Mouse (Mus musculus): ENCODE data around the gene Cldn19. TPM values are rescaled to one million over a fixed set of nuclear protein-coding genes. Genes with fewer than 3 reads are reported as not detected.

Gene Cldn19
- polyA plus RNA-seq, 1 experiment from 2014 or later: not detected

GRCm38 (mm10) chr4:119295134-119295453 lies 39.9 kb downstream of the Cldn19 start:
- DNase-seq (ENCODE audit: low spot score) (no peak), ATAC-seq (replicated peaks; ENCODE audit: insufficient number of reproducible peaks, low FRiP score, low TSS enrichment, low read depth) (no peak)
- Histone ChIP-seq H3K27me3 (ENCODE audit: control insufficient read depth, insufficient read depth, low read length) (no peaks in the 10 kb centered on the region), H3K9me3 (replicated peaks; ENCODE audit: control insufficient read depth, low read length) (no peaks in the 10 kb centered on the region), H3K9ac (replicated peaks; ENCODE audit: low read length) (peak overlapping the region; percentile 78), H3K27ac (replicated peaks; ENCODE audit: low read depth, low read length) (peak overlapping the region; percentile 60; the same call in 1 of the 2 replicates), H3K4me3 (ENCODE audit: low read depth, low read length) (peak overlapping the region; percentile 97), H3K4me2 (ENCODE audit: low read depth, low read length) (peak overlapping the region; percentile 46), H3K4me1 (ENCODE audit: control insufficient read depth, insufficient read depth, low read length) (no peaks in the 10 kb centered on the region), H3K36me3 (replicated peaks; ENCODE audit: control insufficient read depth, insufficient read depth, low read depth, low read length) (no peaks in the 10 kb centered on the region)
- WGBS: 7% methylated on average over 6 of the region's 6 CpGs

- no peak overlapping the region for H3K27ac ChIP-seq (replicated peaks; ENCODE audit: low read depth, low read length)
- 60% methylated on average over 2 of the region's 2 CpGs for WGBS
- no peak for DNase-seq (ENCODE audit: low spot score)
Measured at GRCm38 (mm10) chr4:119297361-119297760, 42.1 kb downstream of the Cldn19 start.

DNA sequence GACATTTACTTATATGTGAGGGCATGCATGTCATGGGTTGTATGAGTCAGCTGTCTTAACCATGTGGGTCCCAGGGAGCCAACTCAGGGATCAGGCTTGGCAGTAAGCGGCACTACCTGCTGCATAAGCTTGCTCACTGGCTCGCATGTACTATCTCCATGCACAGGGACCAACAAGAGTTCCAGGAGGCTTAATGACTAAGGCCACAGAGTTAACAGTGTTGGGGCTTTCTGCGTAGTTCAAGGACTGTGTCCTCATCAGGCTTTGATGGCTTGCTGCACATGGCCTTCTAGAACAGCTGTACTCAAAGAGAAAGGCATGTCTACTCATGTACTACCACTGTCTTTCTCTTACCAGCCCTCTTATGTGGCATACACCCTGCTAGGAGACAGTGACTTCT lies 45.5 kb downstream of the Cldn19 start:
- Histone ChIP-seq H3K4me1 (ENCODE audit: control insufficient read depth, insufficient read depth, low read length) (no peaks in the 10 kb centered on the region), H3K9me3 (replicated peaks; ENCODE audit: control insufficient read depth, low read length) (no peaks in the 10 kb centered on the region), H3K4me3 (ENCODE audit: low read depth, low read length) (no peak overlapping the region), H3K36me3 (replicated peaks; ENCODE audit: control insufficient read depth, insufficient read depth, low read depth, low read length) (no peaks in the 10 kb centered on the region), H3K9ac (replicated peaks; ENCODE audit: low read length) (no peak overlapping the region), H3K4me2 (ENCODE audit: low read depth, low read length) (no peak overlapping the region), H3K27ac (replicated peaks; ENCODE audit: low read depth, low read length) (no peak overlapping the region), H3K27me3 (ENCODE audit: control insufficient read depth, insufficient read depth, low read length) (no peaks in the 10 kb centered on the region)
- ATAC-seq (replicated peaks; ENCODE audit: insufficient number of reproducible peaks, low FRiP score, low TSS enrichment, low read depth): no peak
- DNase-seq (ENCODE audit: low spot score): no peak
- WGBS: 94% methylated on average over 3 of the region's 3 CpGs

More at GRCm38 (mm10) chr4:119297361-119297760, 42.1 kb downstream of the Cldn19 start:
- Histone ChIP-seq H3K4me2 (ENCODE audit: low read depth, low read length) (no peak overlapping the region), H3K4me3 (ENCODE audit: low read depth, low read length) (no peak overlapping the region), H3K9me3 (replicated peaks; ENCODE audit: control insufficient read depth, low read length) (no peaks in the 10 kb centered on the region), H3K9ac (replicated peaks; ENCODE audit: low read length) (no peak overlapping the region), H3K27me3 (ENCODE audit: control insufficient read depth, insufficient read depth, low read length) (no peaks in the 10 kb centered on the region), H3K36me3 (replicated peaks; ENCODE audit: control insufficient read depth, insufficient read depth, low read depth, low read length) (no peaks in the 10 kb centered on the region), H3K4me1 (ENCODE audit: control insufficient read depth, insufficient read depth, low read length) (no peaks in the 10 kb centered on the region)
- no peak for ATAC-seq (replicated peaks; ENCODE audit: insufficient number of reproducible peaks, low FRiP score, low TSS enrichment, low read depth)

- H3K4me2 ChIP-seq (ENCODE audit: low read depth, low read length): no peak overlapping the region
- no peaks in the 10 kb centered on the region for H3K9me3 ChIP-seq (replicated peaks; ENCODE audit: control insufficient read depth, low read length)
- H3K4me1 ChIP-seq (ENCODE audit: control insufficient read depth, insufficient read depth, low read length): no peaks in the 10 kb centered on the region
- H3K27ac ChIP-seq (replicated peaks; ENCODE audit: low read depth, low read length): no peak overlapping the region
- H3K36me3 ChIP-seq (replicated peaks; ENCODE audit: control insufficient read depth, insufficient read depth, low read depth, low read length): no peaks in the 10 kb centered on the region
- WGBS: 84% methylated on average over 3 of the region's 3 CpGs
- no peak overlapping the region for H3K9ac ChIP-seq (replicated peaks; ENCODE audit: low read length)
- no peaks in the 10 kb centered on the region for H3K27me3 ChIP-seq (ENCODE audit: control insufficient read depth, insufficient read depth, low read length)
- ATAC-seq (replicated peaks; ENCODE audit: insufficient number of reproducible peaks, low FRiP score, low TSS enrichment, low read depth) (no peak), DNase-seq (ENCODE audit: low spot score) (no peak)
- H3K4me3 ChIP-seq (ENCODE audit: low read depth, low read length): no peak overlapping the region
Measured at GRCm38 (mm10) chr4:119301777-119302176, 46.6 kb downstream of the Cldn19 start.

GRCm38 (mm10) chr4:119303291-119303690 lies 48.1 kb downstream of the Cldn19 start:
- no peaks in the 10 kb centered on the region for H3K27me3 ChIP-seq (ENCODE audit: control insufficient read depth, insufficient read depth, low read length)

DNA sequence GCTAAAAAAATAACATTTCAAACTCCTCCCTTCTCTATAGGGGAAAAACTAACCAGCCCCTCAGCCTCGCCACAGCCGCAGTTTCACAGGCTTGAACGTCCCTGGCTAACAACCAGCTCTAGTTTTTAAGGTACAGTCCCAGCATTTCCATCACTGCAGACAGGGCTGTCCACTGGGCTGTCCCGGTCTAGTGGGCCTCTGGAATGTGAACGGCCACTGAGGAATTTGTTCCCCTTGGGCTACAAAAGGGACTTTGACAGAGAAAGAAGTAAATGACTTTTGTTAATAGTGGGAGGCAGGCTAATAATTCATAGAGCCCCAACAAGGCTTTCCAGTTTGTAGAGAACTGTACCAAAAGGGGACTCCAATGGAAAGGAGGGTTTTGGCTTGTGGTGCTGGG lies 50.2 kb downstream of the Cldn19 start:
- WGBS: 64% methylated on average over 5 of the region's 5 CpGs
- Histone ChIP-seq H3K4me3 (ENCODE audit: low read depth, low read length) (no peak overlapping the region), H3K4me1 (ENCODE audit: control insufficient read depth, insufficient read depth, low read length) (no peaks in the 10 kb centered on the region), H3K27ac (replicated peaks; ENCODE audit: low read depth, low read length) (no peak overlapping the region), H3K4me2 (ENCODE audit: low read depth, low read length) (no peak overlapping the region), H3K36me3 (replicated peaks; ENCODE audit: control insufficient read depth, insufficient read depth, low read depth, low read length) (0 out of 2 replicates have a peak, but pooled peaks cover 2% of the 10 kb centered on the region), H3K27me3 (ENCODE audit: control insufficient read depth, insufficient read depth, low read length) (no peaks in the 10 kb centered on the region), H3K9me3 (replicated peaks; ENCODE audit: control insufficient read depth, low read length) (no peaks in the 10 kb centered on the region), H3K9ac (replicated peaks; ENCODE audit: low read length) (no peak overlapping the region)
- DNase-seq (ENCODE audit: low spot score) (no peak), ATAC-seq (replicated peaks; ENCODE audit: insufficient number of reproducible peaks, low FRiP score, low TSS enrichment, low read depth) (no peak)

More at GRCm38 (mm10) chr4:119303291-119303690, 48.1 kb downstream of the Cldn19 start:
- H3K4me2 ChIP-seq (ENCODE audit: low read depth, low read length): no peak overlapping the region
- no peak overlapping the region for H3K4me3 ChIP-seq (ENCODE audit: low read depth, low read length)
- H3K36me3 ChIP-seq (replicated peaks; ENCODE audit: control insufficient read depth, insufficient read depth, low read depth, low read length): no peaks in the 10 kb centered on the region
- ATAC-seq (replicated peaks; ENCODE audit: insufficient number of reproducible peaks, low FRiP score, low TSS enrichment, low read depth) (no peak), DNase-seq (ENCODE audit: low spot score) (no peak)
- no peak overlapping the region for H3K27ac ChIP-seq (replicated peaks; ENCODE audit: low read depth, low read length)
- H3K9ac ChIP-seq (replicated peaks; ENCODE audit: low read length): no peak overlapping the region
- no peaks in the 10 kb centered on the region for H3K4me1 ChIP-seq (ENCODE audit: control insufficient read depth, insufficient read depth, low read length)
- no peaks in the 10 kb centered on the region for H3K9me3 ChIP-seq (replicated peaks; ENCODE audit: control insufficient read depth, low read length)
- WGBS: 94% methylated on average over 8 of the region's 8 CpGs

Other genes starting within 250 kb of the Cldn19 start
- 111 and 140 TPM in 2 replicates for gene Slc2a1, start 146.7 kb upstream of the Cldn19 start, polyA plus RNA-seq (2014; fragmentation: Nextera tagmentation; extraction: Ambion mirVana)
- 6.9 and 8.2 TPM in 2 replicates for gene Zfp691, start 81.2 kb upstream of the Cldn19 start, polyA plus RNA-seq (2014; fragmentation: Nextera tagmentation; extraction: Ambion mirVana)
- 7.0 and 8.7 TPM in 2 replicates for gene Ermap, start 65.4 kb upstream of the Cldn19 start, polyA plus RNA-seq (2014; fragmentation: Nextera tagmentation; extraction: Ambion mirVana)
- gene Svbp, start 60.1 kb upstream of the Cldn19 start, polyA plus RNA-seq (2014; fragmentation: Nextera tagmentation; extraction: Ambion mirVana): 174 and 184 TPM in 2 replicates
- gene Tmem269, start 37.2 kb upstream of the Cldn19 start, polyA plus RNA-seq (2014; fragmentation: Nextera tagmentation; extraction: Ambion mirVana): not detected in 2 replicates
- 35.1 and 39.9 TPM in 2 replicates for gene AU022252, start 22.7 kb upstream of the Cldn19 start, polyA plus RNA-seq (2014; fragmentation: Nextera tagmentation; extraction: Ambion mirVana)
- 20.0 and 22.8 TPM in 2 replicates for gene P3h1, start 22.5 kb upstream of the Cldn19 start, polyA plus RNA-seq (2014; fragmentation: Nextera tagmentation; extraction: Ambion mirVana)
- 1,287 and 1,398 TPM in 2 replicates for gene Ybx1, start 39.2 kb downstream of the Cldn19 start, polyA plus RNA-seq (2014; fragmentation: Nextera tagmentation; extraction: Ambion mirVana)
- 153 and 157 TPM in 2 replicates for gene Ppih, start 65.1 kb downstream of the Cldn19 start, polyA plus RNA-seq (2014; fragmentation: Nextera tagmentation; extraction: Ambion mirVana)
- gene Ccdc30, start 160.1 kb downstream of the Cldn19 start, polyA plus RNA-seq (2014; fragmentation: Nextera tagmentation; extraction: Ambion mirVana): 6.7 and 7.7 TPM in 2 replicates
- 32.5 and 34.3 TPM in 2 replicates for gene Ppcs, start 167.0 kb downstream of the Cldn19 start, polyA plus RNA-seq (2014; fragmentation: Nextera tagmentation; extraction: Ambion mirVana)
- not detected in 2 replicates for gene Zmynd12, start 167.4 kb downstream of the Cldn19 start, polyA plus RNA-seq (2014; fragmentation: Nextera tagmentation; extraction: Ambion mirVana)
- 2.2 and 2.7 TPM in 2 replicates for gene Rimkla, start 237.2 kb downstream of the Cldn19 start, polyA plus RNA-seq (2014; fragmentation: Nextera tagmentation; extraction: Ambion mirVana)

All from embryonic facial prominence, embryonic 11.5 days (tissue).